Mouse (Mus musculus) fat pad, adult 2 months (tissue): ENCODE measurements around the gene Wfdc1.
A peak's percentile ranks its signal among the peaks of the same experiment; 100 is the strongest.

Experiments used
- DNase-seq: peaks from one replicate; pipeline ENCODE4 v3.0.0-alpha.2; 2011; ENCODE audit warnings: low read depth, low spot score; ENCODE audit errors: extremely low read depth

Wfdc1 gene

GRCm38 (mm10) chr8:119679184-119679583 lies 13.0 kb downstream of the Wfdc1 start:
- no peak for DNase-seq

GRCm38 (mm10) chr8:119690602-119691001 lies 24.4 kb downstream of the Wfdc1 start:
- no peak for DNase-seq

- no peak for DNase-seq
These were observed 25.8 kb downstream of the Wfdc1 start for GRCm38 (mm10) chr8:119691989-119692388.

GRCm38 (mm10) chr8:119694696-119695095 lies 28.5 kb downstream of the Wfdc1 start:
- no peak for DNase-seq

- no peak for DNase-seq
These were observed 31.0 kb downstream of the Wfdc1 start for GRCm38 (mm10) chr8:119697163-119697562.

GRCm38 (mm10) chr8:119698960-119699359 lies 32.8 kb downstream of the Wfdc1 start:
- no peak for DNase-seq

- no peak for DNase-seq
These were observed 33.5 kb downstream of the Wfdc1 start, which contains the start of gene Atp2c2 for GRCm38 (mm10) chr8:119699549-119700134. TSS of gene Atp2c2 (plus strand) at chr8:119700009.

GRCm38 (mm10) chr8:119702965-119703364 lies 36.8 kb downstream of the Wfdc1 start:
- no peak for DNase-seq

- DNase-seq = no peak
These were observed 41.0 kb downstream of the Wfdc1 start for GRCm38 (mm10) chr8:119707146-119707545.

- no peak for DNase-seq
These were observed 42.3 kb downstream of the Wfdc1 start for GRCm38 (mm10) chr8:119708471-119708870.

GRCm38 (mm10) chr8:119708878-119709702 lies 42.9 kb downstream of the Wfdc1 start:
- DNase-seq = peak; percentile 52

GRCm38 (mm10) chr8:119709703-119710093 lies 43.5 kb downstream of the Wfdc1 start:
- peak; percentile 88 for DNase-seq

GRCm38 (mm10) chr8:119712226-119712625 lies 46.1 kb downstream of the Wfdc1 start:
- DNase-seq = no peak

- no peak for DNase-seq
These were observed 47.3 kb downstream of the Wfdc1 start for GRCm38 (mm10) chr8:119713421-119713820.

GRCm38 (mm10) chr8:119715221-119715620 lies 49.1 kb downstream of the Wfdc1 start:
- DNase-seq = no peak

GRCm38 (mm10) chr8:119716730-119717299 lies 50.6 kb downstream of the Wfdc1 start:
- no peak for DNase-seq

- no peak for DNase-seq
These were observed 51.6 kb downstream of the Wfdc1 start for GRCm38 (mm10) chr8:119717765-119718164.

- DNase-seq = no peak
These were observed 52.9 kb downstream of the Wfdc1 start for GRCm38 (mm10) chr8:119719011-119719501.

- no peak for DNase-seq
These were observed 56.2 kb downstream of the Wfdc1 start for GRCm38 (mm10) chr8:119722348-119722747.

GRCm38 (mm10) chr8:119723676-119724075 lies 57.5 kb downstream of the Wfdc1 start:
- DNase-seq = no peak

- DNase-seq = no peak
These were observed 58.4 kb downstream of the Wfdc1 start for GRCm38 (mm10) chr8:119724596-119724995.

GRCm38 (mm10) chr8:119727093-119727492 lies 60.9 kb downstream of the Wfdc1 start:
- DNase-seq = no peak
